Mouse (Mus musculus) thymus, postnatal 25 days (tissue): ENCODE data around the gene Capza2.
A peak's percentile ranks its signal among the peaks of the same experiment; 100 is the strongest.

Experiments
- DNase-seq: peaks from one replicate; pipeline ENCODE4 v3.0.0; 2022

The Capza2 gene

GRCm38 (mm10) chr6:17635615-17636284, at the start of gene Capza2:
Gene Capza2, plus strand, starts transcription at chr6:17636234.
- peak; percentile 24 for DNase-seq

- DNase-seq, result peak; percentile 61
Measured at GRCm38 (mm10) chr6:17589049-17589952, 46.7 kb upstream of the Capza2 start.

GRCm38 (mm10) chr6:17589953-17590627, 45.9 kb upstream of the Capza2 start:
- no peak for DNase-seq

GRCm38 (mm10) chr6:17593971-17594370, 42.1 kb upstream of the Capza2 start:
- no peak for DNase-seq

- no peak for DNase-seq
Measured at GRCm38 (mm10) chr6:17595712-17596462, 40.1 kb upstream of the Capza2 start.

- no peak for DNase-seq
Measured at GRCm38 (mm10) chr6:17599373-17599772, 36.7 kb upstream of the Capza2 start.

- DNase-seq, result no peak
Measured at GRCm38 (mm10) chr6:17601526-17601925, 34.5 kb upstream of the Capza2 start.

GRCm38 (mm10) chr6:17606915-17607314, 29.1 kb upstream of the Capza2 start:
- no peak for DNase-seq

- DNase-seq, result no peak
Measured at GRCm38 (mm10) chr6:17611352-17612010, 24.6 kb upstream of the Capza2 start.

- no peak for DNase-seq
Measured at GRCm38 (mm10) chr6:17612652-17613051, 23.4 kb upstream of the Capza2 start.

GRCm38 (mm10) chr6:17620823-17621222, 15.2 kb upstream of the Capza2 start:
- no peak for DNase-seq

- DNase-seq, result no peak
Measured at GRCm38 (mm10) chr6:17621436-17621835, 14.6 kb upstream of the Capza2 start.

GRCm38 (mm10) chr6:17628701-17629455, 7.2 kb upstream of the Capza2 start:
- DNase-seq, result no peak

GRCm38 (mm10) chr6:17629756-17630155, 6.3 kb upstream of the Capza2 start:
- DNase-seq, result no peak

GRCm38 (mm10) chr6:17631611-17632010, 4.4 kb upstream of the Capza2 start:
- no peak for DNase-seq

GRCm38 (mm10) chr6:17633819-17634218, 2.2 kb upstream of the Capza2 start:
- no peak for DNase-seq

- no peak for DNase-seq
Measured at GRCm38 (mm10) chr6:17634992-17635391, 1.0 kb upstream of the Capza2 start.

GRCm38 (mm10) chr6:17636764-17637170, 733 bp downstream of the Capza2 start:
- peak; percentile 98 for DNase-seq

GRCm38 (mm10) chr6:17637205-17638203, 1.5 kb downstream of the Capza2 start:
- DNase-seq, result peak; percentile 40

GRCm38 (mm10) chr6:17640031-17640430, 4.0 kb downstream of the Capza2 start:
- DNase-seq, result no peak
